In the genomic region with DNA sequence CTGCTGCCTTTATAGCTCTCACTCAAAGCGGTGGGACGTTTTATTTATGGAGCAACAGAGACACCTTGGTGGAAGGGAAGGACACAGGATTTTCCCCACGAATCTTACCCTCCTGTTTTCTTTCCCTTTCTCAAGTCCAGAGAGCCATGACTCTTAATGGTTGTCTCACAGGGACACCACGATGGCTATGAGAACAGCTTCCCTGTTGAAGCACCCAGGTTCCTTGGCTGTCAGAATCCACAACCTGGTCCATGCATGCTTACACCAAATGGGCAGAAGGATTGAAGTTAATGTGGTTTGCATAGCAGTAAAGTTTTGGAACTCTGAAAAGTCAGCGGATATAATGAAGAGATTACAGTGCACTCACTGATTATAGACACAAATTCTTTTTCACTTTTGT, we compare ENCODE assay signal across 10 mouse cellular contexts. TPM values are rescaled to one million over a fixed set of nuclear protein-coding genes. Genes with fewer than 3 reads are reported as not detected.
DNase-seq lines count a peak whose midpoint lies in the region; ATAC-seq lines count a peak whose summit lies in the region.
"Had no signal": no experiment of that assay in that cellular context is flagged by ENCODE, and none has a peak within 500 bp of the region (broad histone marks: within the 10 kb centered on the region; RNA-seq: fewer than 3 reads in every experiment).

No protein-coding gene starts in this region.

- intact Hi-C loops in heart, postnatal 14 days (cut with DNase I): no loop called here

- H3K9ac ChIP-seq in heart, embryonic 15.5 days: no peak overlapping the region
- no peak overlapping the region for H3K9ac ChIP-seq in hindbrain, embryonic 13.5 days
- H3K9ac ChIP-seq in midbrain, embryonic 13.5 days (replicated peaks): no peak overlapping the region

- no peaks in the 10 kb centered on the region for H3K36me3 ChIP-seq in heart, embryonic 15.5 days
- H3K36me3 ChIP-seq in embryonic facial prominence, embryonic 10.5 days (replicated peaks): no peaks in the 10 kb centered on the region
- H3K36me3 ChIP-seq in hindbrain, embryonic 13.5 days: no peaks in the 10 kb centered on the region
- H3K36me3 ChIP-seq in midbrain, embryonic 13.5 days: no peaks in the 10 kb centered on the region

- WGBS in heart, embryonic 15.5 days: 17% methylated on average over 5 of the region's 5 CpGs
- WGBS in embryonic facial prominence, embryonic 10.5 days: 16% methylated on average over 5 of the region's 5 CpGs
- WGBS in hindbrain, embryonic 13.5 days: 15% methylated on average over 5 of the region's 5 CpGs
- 15% methylated on average over 5 of the region's 5 CpGs for WGBS in midbrain, embryonic 13.5 days

- no peak for ATAC-seq in heart, embryonic 15.5 days (replicated peaks; ENCODE audit: insufficient number of reproducible peaks, insufficient read depth, low FRiP score, low read depth)
- ATAC-seq in hindbrain, embryonic 13.5 days (ENCODE audit: low FRiP score): no peak
- ATAC-seq in midbrain, embryonic 13.5 days: no peak
- no peak for ATAC-seq in activated CD4-positive, CD25-positive, alpha-beta regulatory T cell, adult 4 months

- no peak overlapping the region for H3K27ac ChIP-seq in heart, embryonic 15.5 days
- no peak overlapping the region for H3K27ac ChIP-seq in embryonic facial prominence, embryonic 10.5 days (replicated peaks)
- no peak overlapping the region for H3K27ac ChIP-seq in hindbrain, embryonic 13.5 days
- no peak overlapping the region for H3K27ac ChIP-seq in midbrain, embryonic 13.5 days

- H3K4me1 ChIP-seq in heart, embryonic 15.5 days (replicated peaks): peaks cover 14% of the 10 kb centered on the region
- H3K4me1 ChIP-seq in embryonic facial prominence, embryonic 10.5 days: peaks cover 13% of the 10 kb centered on the region
- H3K4me1 ChIP-seq in hindbrain, embryonic 13.5 days (replicated peaks): peaks cover 14% of the 10 kb centered on the region
- H3K4me1 ChIP-seq in midbrain, embryonic 13.5 days (replicated peaks): peaks cover 14% of the 10 kb centered on the region

- H3K4me3 ChIP-seq in heart, embryonic 15.5 days: peak overlapping the region; percentile 53
- peak overlapping the region; percentile 67 for H3K4me3 ChIP-seq in embryonic facial prominence, embryonic 10.5 days
- peak overlapping the region; percentile 62 for H3K4me3 ChIP-seq in hindbrain, embryonic 13.5 days
- peak overlapping the region; percentile 65 for H3K4me3 ChIP-seq in midbrain, embryonic 13.5 days (replicated peaks)
- H3K4me3 ChIP-seq: myocyte had no signal

- peaks cover 49% of the 10 kb centered on the region for H3K27me3 ChIP-seq in heart, embryonic 15.5 days
- peaks cover 79% of the 10 kb centered on the region for H3K27me3 ChIP-seq in embryonic facial prominence, embryonic 10.5 days (replicated peaks; ENCODE audit: low read depth, poor library complexity, severe bottlenecking)
- peaks cover 70% of the 10 kb centered on the region for H3K27me3 ChIP-seq in hindbrain, embryonic 13.5 days
- peaks cover 72% of the 10 kb centered on the region for H3K27me3 ChIP-seq in midbrain, embryonic 13.5 days

- H3K9me3 ChIP-seq in heart, embryonic 15.5 days (replicated peaks): no peaks in the 10 kb centered on the region
- H3K9me3 ChIP-seq in embryonic facial prominence, embryonic 10.5 days: no peaks in the 10 kb centered on the region
- no peaks in the 10 kb centered on the region for H3K9me3 ChIP-seq in hindbrain, embryonic 13.5 days
- no peaks in the 10 kb centered on the region for H3K9me3 ChIP-seq in midbrain, embryonic 13.5 days

- no peak for DNase-seq in heart, postnatal 14 days
- DNase-seq in embryonic facial prominence, embryonic 10.5 days (ENCODE audit: low spot score): no peak
- DNase-seq in ovary, postnatal 14 days (ENCODE audit: low spot score): no peak
- DNase-seq in natural killer cell, adult 2 months (ENCODE audit: low spot score in 2 of 2): no peak
- DNase-seq: gastrocnemius, postnatal 25 days had no signal

- H3K4me2 ChIP-seq in heart, embryonic 15.5 days: peak overlapping the region; percentile 90
- peak overlapping the region; percentile 100 for H3K4me2 ChIP-seq in hindbrain, embryonic 13.5 days
- peak overlapping the region; percentile 100 for H3K4me2 ChIP-seq in midbrain, embryonic 13.5 days (replicated peaks)

RNA-seq across cellular contexts. Expression of a gene that starts 0.2 kb away (rescaled TPM):
- polyA plus RNA-seq in heart, embryonic 15.5 days (2015; fragmentation: Nextera tagmentation; extraction: Ambion mirVana): 0.25 and 0.46 TPM in 2 replicates
- total RNA-seq in heart, postnatal 14 days (2021): under 1 TPM in 1 of 2 experiments, not detected in 1; 0.07 TPM
- polyA plus RNA-seq in embryonic facial prominence, embryonic 10.5 days (2016; fragmentation: Nextera tagmentation; extraction: Ambion mirVana): 0.31 TPM in 1 of 2 replicates, not detected in the other
- polyA plus RNA-seq in hindbrain, embryonic 13.5 days (2015; fragmentation: Nextera tagmentation; extraction: Ambion mirVana): 0.08 and 0.10 TPM in 2 replicates
- 0.05 TPM in 1 of 2 replicates, not detected in the other for polyA plus RNA-seq in midbrain, embryonic 13.5 days (2015; fragmentation: Nextera tagmentation; extraction: Ambion mirVana)
- not detected for polyA plus RNA-seq in activated CD4-positive, CD25-positive, alpha-beta regulatory T cell, adult 4 months (2017; shearing (Covaris generic))
- total RNA-seq: gastrocnemius, postnatal 25 days had no signal
